Mouse (Mus musculus) layer of hippocampus, adult 9-11 months (tissue): ENCODE results near the gene Irf6.
A peak's percentile ranks its signal among the peaks of the same experiment; 100 is the strongest.

Experiments
- DNase-seq: peaks from one replicate; pipeline ENCODE4 v3.0.0; 2022

Gene Irf6

GRCm38 (mm10) chr1:193152872-193153271 lies at the start of gene Irf6:
Gene Irf6, plus strand, starts transcription at chr1:193153111.
- DNase-seq = no peak

GRCm38 (mm10) chr1:193112093-193112492 lies 40.8 kb upstream of the Irf6 start:
- DNase-seq = no peak

GRCm38 (mm10) chr1:193122793-193123192 lies 30.1 kb upstream of the Irf6 start:
- DNase-seq = no peak

- no peak for DNase-seq
Observed at GRCm38 (mm10) chr1:193123290-193123689, 29.6 kb upstream of the Irf6 start.

GRCm38 (mm10) chr1:193125835-193126234 lies 27.1 kb upstream of the Irf6 start:
- no peak for DNase-seq

- DNase-seq = no peak
Observed at GRCm38 (mm10) chr1:193128055-193128454, 24.9 kb upstream of the Irf6 start.

GRCm38 (mm10) chr1:193129321-193129720 lies 23.6 kb upstream of the Irf6 start:
- DNase-seq = no peak

GRCm38 (mm10) chr1:193129786-193130455 lies 23.0 kb upstream of the Irf6 start, which contains the start of gene Diexf:
Gene Diexf, minus strand, starts transcription at chr1:193130272.
- peak; percentile 95 for DNase-seq

- DNase-seq = no peak
Observed at GRCm38 (mm10) chr1:193130456-193130825, 22.5 kb upstream of the Irf6 start.

- DNase-seq = no peak
Observed at GRCm38 (mm10) chr1:193130839-193131238, 22.1 kb upstream of the Irf6 start.

GRCm38 (mm10) chr1:193131311-193131948 lies 21.5 kb upstream of the Irf6 start:
- DNase-seq = no peak

GRCm38 (mm10) chr1:193132385-193132784 lies 20.5 kb upstream of the Irf6 start:
- no peak for DNase-seq

- DNase-seq = no peak
Observed at GRCm38 (mm10) chr1:193133726-193134125, 19.2 kb upstream of the Irf6 start.

- no peak for DNase-seq
Observed at GRCm38 (mm10) chr1:193138087-193138486, 14.8 kb upstream of the Irf6 start.

GRCm38 (mm10) chr1:193138669-193139068 lies 14.2 kb upstream of the Irf6 start:
- no peak for DNase-seq

GRCm38 (mm10) chr1:193141118-193141517 lies 11.8 kb upstream of the Irf6 start:
- DNase-seq = no peak

GRCm38 (mm10) chr1:193142517-193143062 lies 10.3 kb upstream of the Irf6 start:
- no peak for DNase-seq

GRCm38 (mm10) chr1:193144516-193144915 lies 8.4 kb upstream of the Irf6 start:
- no peak for DNase-seq

GRCm38 (mm10) chr1:193145101-193145500 lies 7.8 kb upstream of the Irf6 start:
- DNase-seq = no peak

GRCm38 (mm10) chr1:193146416-193146815 lies 6.5 kb upstream of the Irf6 start:
- DNase-seq = no peak

- no peak for DNase-seq
Observed at GRCm38 (mm10) chr1:193149231-193149630, 3.7 kb upstream of the Irf6 start.

GRCm38 (mm10) chr1:193151134-193151533 lies 1.8 kb upstream of the Irf6 start:
- peak; percentile 31 for DNase-seq

- no peak for DNase-seq
Observed at GRCm38 (mm10) chr1:193153561-193153960, 650 bp downstream of the Irf6 start.
